Mouse (Mus musculus) olfactory bulb, adult 2 months (tissue): ENCODE data around the gene Rap1gap2.

Experiments used
- CTCF ChIP-seq: fragments of 200-500 bp; IDR thresholded peaks from 2 replicates; pipeline ENCODE4 v1.5.1; 2012; ENCODE audit warnings: low read depth, mild to moderate bottlenecking, low read length, moderate library complexity; ENCODE audit not compliant: insufficient read depth
- POLR2A ChIP-seq: fragments of 200-500 bp; IDR thresholded peaks from 2 replicates; pipeline ENCODE4 v1.6.1; 2012; ENCODE audit warnings: mild to moderate bottlenecking, low read depth, low read length, moderate library complexity; ENCODE audit not compliant: insufficient read depth

DNA sequence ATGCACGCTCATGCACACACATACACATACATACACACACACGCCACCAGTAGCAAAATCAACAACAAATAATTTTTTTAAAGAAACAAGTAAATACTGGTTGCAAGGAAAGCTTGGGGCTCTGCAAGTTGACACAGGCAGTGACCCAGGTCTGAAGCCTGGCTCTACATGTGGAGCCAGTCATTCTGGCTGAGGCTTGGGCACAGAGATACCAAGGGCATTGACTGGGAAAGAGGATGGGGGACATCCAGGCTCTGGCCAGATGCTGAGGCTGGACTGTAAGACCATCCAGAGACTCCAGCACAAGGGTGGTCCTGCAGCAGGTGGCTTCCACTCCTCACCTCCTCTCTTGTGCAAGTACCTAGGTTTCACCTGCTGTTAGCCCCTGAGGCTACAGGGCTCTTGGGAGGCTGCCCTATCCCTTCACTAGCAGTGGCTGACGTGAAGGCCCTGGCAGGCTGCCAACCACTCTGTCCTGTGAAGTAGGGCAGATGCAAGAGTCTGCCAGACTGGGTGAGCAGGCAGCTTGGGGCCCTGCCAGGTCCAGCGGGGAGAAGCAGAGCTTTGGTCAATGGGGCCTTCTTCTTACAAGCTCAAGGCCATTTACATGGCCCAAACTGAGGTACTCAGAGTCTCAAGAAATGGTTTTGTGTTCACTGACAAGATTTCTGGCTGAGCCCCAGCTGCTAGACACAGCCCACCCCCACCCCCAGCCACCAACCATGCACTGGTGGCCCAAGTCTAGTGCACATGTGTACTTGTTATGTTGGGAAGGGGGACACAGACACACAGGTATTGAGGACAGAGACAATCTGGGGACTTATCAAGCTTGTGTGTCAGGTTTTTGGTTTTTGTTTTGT lies 201.9 kb downstream of the Rap1gap2 start:
- TF ChIP-seq CTCF (no peak), POLR2A (no peak)
